Mouse (Mus musculus) mouse trophoblast stem cell (cell line): ENCODE results near the gene Gpr39.
"Not testable (repeated sequence)": the region's sequence is repeated elsewhere in the genome, so short reads cannot be mapped to it uniquely, and the experiment has no call there.

Experiments used
- in situ Hi-C, 2 experiments: fragments of 300-500 bp; cut with MseI, MboI; formaldehyde crosslinking; loops; 2 replicates in 1 of 2; 3 replicates in 1 of 2; pipeline ENCODE4 v1.15.1; 2025

The Gpr39 gene

GRCm38 (mm10) chr1:125676790-125677273 is at the start of gene Gpr39:
Gpr39 (plus strand) TSS chr1:125676995.
- in situ Hi-C loops: no loop called here

GRCm38 (mm10) chr1:125639501-125640253 is 37.1 kb upstream of the Gpr39 start:
- in situ Hi-C loops: no loop called here

- in situ Hi-C loops: no loop called here
Observed at GRCm38 (mm10) chr1:125643643-125644042, 33.2 kb upstream of the Gpr39 start.

GRCm38 (mm10) chr1:125646816-125647215 is 30.0 kb upstream of the Gpr39 start:
- in situ Hi-C loops: not testable (repeated sequence)

- in situ Hi-C loops: no loop called here
Observed at GRCm38 (mm10) chr1:125648011-125648410, 28.8 kb upstream of the Gpr39 start.

GRCm38 (mm10) chr1:125649056-125649455 is 27.7 kb upstream of the Gpr39 start:
- in situ Hi-C loops: no loop called here

GRCm38 (mm10) chr1:125652836-125653594 is 23.8 kb upstream of the Gpr39 start:
- in situ Hi-C loops: no loop called here

GRCm38 (mm10) chr1:125657416-125657815 is 19.4 kb upstream of the Gpr39 start:
- in situ Hi-C loops: no loop called here

GRCm38 (mm10) chr1:125660151-125660550 is 16.6 kb upstream of the Gpr39 start:
- in situ Hi-C loops: no loop called here

- in situ Hi-C loops: no loop called here
Observed at GRCm38 (mm10) chr1:125660901-125661300, 15.9 kb upstream of the Gpr39 start.

GRCm38 (mm10) chr1:125662058-125662457 is 14.7 kb upstream of the Gpr39 start:
- in situ Hi-C loops: no loop called here

- in situ Hi-C loops: no loop called here
Observed at GRCm38 (mm10) chr1:125662660-125663059, 14.1 kb upstream of the Gpr39 start.

GRCm38 (mm10) chr1:125663104-125663503 is 13.7 kb upstream of the Gpr39 start:
- in situ Hi-C loops: no loop called here

GRCm38 (mm10) chr1:125665127-125665637 is 11.6 kb upstream of the Gpr39 start:
- in situ Hi-C loops: no loop called here

GRCm38 (mm10) chr1:125669035-125669434 is 7.8 kb upstream of the Gpr39 start:
- in situ Hi-C loops: no loop called here

- in situ Hi-C loops: no loop called here
Observed at GRCm38 (mm10) chr1:125675186-125675585, 1.6 kb upstream of the Gpr39 start.

- in situ Hi-C loops: no loop called here
Observed at GRCm38 (mm10) chr1:125677286-125677685, 491 bp downstream of the Gpr39 start.

GRCm38 (mm10) chr1:125679522-125680077 is 2.8 kb downstream of the Gpr39 start:
- in situ Hi-C loops: no loop called here

- in situ Hi-C loops: no loop called here
Observed at GRCm38 (mm10) chr1:125684423-125684822, 7.6 kb downstream of the Gpr39 start.

- in situ Hi-C loops: no loop called here
Observed at GRCm38 (mm10) chr1:125685304-125685703, 8.5 kb downstream of the Gpr39 start.

- in situ Hi-C loops: no loop called here
Observed at GRCm38 (mm10) chr1:125687701-125688420, 11.1 kb downstream of the Gpr39 start.

- in situ Hi-C loops: no loop called here
Observed at GRCm38 (mm10) chr1:125693541-125693940, 16.7 kb downstream of the Gpr39 start.
